Mouse (Mus musculus): ENCODE results near the gene Olfr878. TPM values are rescaled to one million over a fixed set of nuclear protein-coding genes. Genes with fewer than 3 reads are reported as not detected.

Gene Olfr878
- polyA plus RNA-seq, 1 experiment from 2014 or later: not detected

DNA sequence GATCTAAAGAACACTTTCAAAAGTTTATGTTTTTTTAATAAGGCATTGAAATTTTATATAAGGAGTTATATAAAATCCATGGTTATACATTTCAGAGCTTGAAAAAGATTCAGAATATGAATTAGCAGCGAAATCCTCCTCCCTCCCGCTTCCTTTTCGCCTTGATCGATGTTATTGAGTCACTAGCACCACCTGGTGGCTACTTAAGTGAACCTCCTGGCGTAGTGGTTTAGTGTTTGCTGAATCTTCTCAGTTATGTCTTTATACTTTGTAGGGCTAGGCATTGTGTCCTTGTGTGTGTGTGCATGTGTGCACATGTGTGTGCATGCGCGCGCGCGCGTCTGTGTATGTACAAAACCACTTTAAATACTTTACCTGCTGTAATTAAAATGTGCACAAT is 14.9 kb downstream of the Olfr878 start:
- Histone ChIP-seq H3K27ac (replicated peaks) (no peak overlapping the region), H3K9me3 (no peaks in the 10 kb centered on the region), H3K36me3 (no peaks in the 10 kb centered on the region), H3K4me2 (no peak overlapping the region), H3K9ac (no peak overlapping the region), H3K27me3 (replicated peaks) (no peaks in the 10 kb centered on the region), H3K4me3 (no peak overlapping the region), H3K4me1 (no peaks in the 10 kb centered on the region)
- 8% methylated on average over 11 of the region's 11 CpGs for WGBS
- no peak for ATAC-seq (ENCODE audit: extremely low read depth, insufficient number of reproducible peaks, low FRiP score, low TSS enrichment)

GRCm38 (mm10) chr9:37934146-37934545 is 16.5 kb downstream of the Olfr878 start:
- H3K27ac ChIP-seq (replicated peaks): no peak overlapping the region
- ATAC-seq (ENCODE audit: extremely low read depth, insufficient number of reproducible peaks, low FRiP score, low TSS enrichment): no peak
- H3K9ac ChIP-seq: no peak overlapping the region
- no peak overlapping the region for H3K4me3 ChIP-seq
- H3K4me1 ChIP-seq: no peaks in the 10 kb centered on the region
- H3K36me3 ChIP-seq: no peaks in the 10 kb centered on the region
- H3K27me3 ChIP-seq (replicated peaks): no peaks in the 10 kb centered on the region
- no peak overlapping the region for H3K4me2 ChIP-seq
- H3K9me3 ChIP-seq: no peaks in the 10 kb centered on the region

DNA sequence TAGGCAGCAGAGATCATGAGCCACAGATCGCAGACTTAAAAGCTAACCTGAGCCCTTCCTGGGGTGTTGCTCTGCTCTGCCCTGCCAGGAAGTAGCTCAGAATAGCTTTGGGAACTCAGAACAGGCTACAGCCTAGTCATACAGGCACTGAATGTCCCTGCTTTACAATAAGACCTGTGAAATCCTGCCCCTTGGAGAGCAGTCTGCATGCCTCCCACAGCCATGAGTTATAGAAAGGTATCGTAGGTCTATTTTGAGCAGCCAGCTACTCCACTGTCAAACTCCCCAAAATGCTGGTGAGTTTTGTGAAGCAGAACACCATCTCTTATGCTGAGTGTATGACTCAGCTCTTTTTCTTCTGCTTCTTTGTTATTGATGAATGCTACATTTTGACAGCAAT is 23.5 kb downstream of the Olfr878 start:
- ATAC-seq (ENCODE audit: extremely low read depth, insufficient number of reproducible peaks, low FRiP score, low TSS enrichment): no peak
- H3K27ac ChIP-seq (replicated peaks): no peak overlapping the region
- no peak overlapping the region for H3K9ac ChIP-seq
- no peaks in the 10 kb centered on the region for H3K4me1 ChIP-seq
- no peaks in the 10 kb centered on the region for H3K9me3 ChIP-seq
- H3K27me3 ChIP-seq (replicated peaks): no peaks in the 10 kb centered on the region
- WGBS: 85% methylated on average over 2 of the region's 2 CpGs
- no peaks in the 10 kb centered on the region for H3K36me3 ChIP-seq
- H3K4me2 ChIP-seq: no peak overlapping the region
- no peak overlapping the region for H3K4me3 ChIP-seq

Other genes starting within 250 kb of the Olfr878 start
- gene Panx3, start 248.6 kb upstream of the Olfr878 start, polyA plus RNA-seq (2015; fragmentation: Nextera tagmentation; extraction: Ambion mirVana): 0.05 TPM in 1 of 2 replicates, not detected in the other
- not detected in 2 replicates for gene Olfr160, start 201.6 kb upstream of the Olfr878 start, polyA plus RNA-seq (2015; fragmentation: Nextera tagmentation; extraction: Ambion mirVana)
- gene Olfr874, start 172.7 kb upstream of the Olfr878 start, polyA plus RNA-seq (2015; fragmentation: Nextera tagmentation; extraction: Ambion mirVana): not detected in 2 replicates
- gene Olfr875, start 146.0 kb upstream of the Olfr878 start, polyA plus RNA-seq (2015; fragmentation: Nextera tagmentation; extraction: Ambion mirVana): not detected in 2 replicates
- not detected in 2 replicates for gene Olfr876, start 114.8 kb upstream of the Olfr878 start, polyA plus RNA-seq (2015; fragmentation: Nextera tagmentation; extraction: Ambion mirVana)
- gene Olfr877, start 63.6 kb upstream of the Olfr878 start, polyA plus RNA-seq (2015; fragmentation: Nextera tagmentation; extraction: Ambion mirVana): not detected in 2 replicates
- not detected in 2 replicates for gene Olfr145, start 21.1 kb upstream of the Olfr878 start, polyA plus RNA-seq (2015; fragmentation: Nextera tagmentation; extraction: Ambion mirVana)
- not detected in 2 replicates for gene Olfr881, start 74.0 kb downstream of the Olfr878 start, polyA plus RNA-seq (2015; fragmentation: Nextera tagmentation; extraction: Ambion mirVana)
- not detected in 2 replicates for gene Olfr883, start 108.0 kb downstream of the Olfr878 start, polyA plus RNA-seq (2015; fragmentation: Nextera tagmentation; extraction: Ambion mirVana)
- not detected in 2 replicates for gene Olfr884, start 128.7 kb downstream of the Olfr878 start, polyA plus RNA-seq (2015; fragmentation: Nextera tagmentation; extraction: Ambion mirVana)
- not detected in 2 replicates for gene Olfr885, start 143.5 kb downstream of the Olfr878 start, polyA plus RNA-seq (2015; fragmentation: Nextera tagmentation; extraction: Ambion mirVana)
- not detected in 2 replicates for gene Olfr887, start 166.2 kb downstream of the Olfr878 start, polyA plus RNA-seq (2015; fragmentation: Nextera tagmentation; extraction: Ambion mirVana)
- not detected in 2 replicates for gene Olfr888, start 190.3 kb downstream of the Olfr878 start, polyA plus RNA-seq (2015; fragmentation: Nextera tagmentation; extraction: Ambion mirVana)
- 0.04 TPM in 1 of 2 replicates, not detected in the other for gene Olfr889, start 197.4 kb downstream of the Olfr878 start, polyA plus RNA-seq (2015; fragmentation: Nextera tagmentation; extraction: Ambion mirVana)
- gene Olfr890, start 224.7 kb downstream of the Olfr878 start, polyA plus RNA-seq (2015; fragmentation: Nextera tagmentation; extraction: Ambion mirVana): not detected in 2 replicates